Mouse (Mus musculus): ENCODE data around the gene Klhl7. TPM values are rescaled to one million over a fixed set of nuclear protein-coding genes. Genes with fewer than 3 reads are reported as not detected.

Klhl7 gene
- polyA plus RNA-seq, 1 experiment from 2014 or later, result 19.6 TPM

DNA sequence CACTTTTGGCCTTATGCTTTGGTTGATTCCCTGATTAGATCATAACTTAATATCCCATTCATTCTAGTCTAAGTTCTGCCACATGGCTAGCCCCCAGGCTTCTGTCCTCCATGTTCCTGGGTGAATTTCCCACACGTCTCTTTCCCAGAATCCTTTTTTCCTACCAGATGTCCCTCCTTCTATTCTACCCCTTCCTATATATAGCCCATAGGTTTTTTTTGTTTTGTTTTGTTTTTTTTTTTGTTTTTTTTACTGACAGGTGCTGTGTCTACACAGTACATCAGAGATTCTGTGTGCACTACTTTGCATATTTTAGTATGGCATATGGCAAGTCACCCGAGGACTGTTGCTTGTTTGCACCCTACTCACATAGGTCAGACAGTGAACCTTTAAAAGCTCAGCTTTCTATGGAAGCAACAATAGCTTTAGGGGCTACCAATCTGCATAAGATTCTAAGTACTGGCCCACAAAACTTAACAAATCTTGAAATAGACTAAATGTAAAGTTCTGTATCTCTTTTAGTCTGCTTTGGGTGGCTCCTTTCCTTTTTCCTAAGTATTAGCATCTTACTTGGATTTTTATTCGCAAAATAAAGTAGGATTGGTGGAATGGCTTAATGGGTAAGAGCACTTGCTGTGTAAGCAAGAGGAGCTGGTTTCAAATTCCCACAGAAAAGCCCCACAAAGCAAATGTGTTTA is 24.3 kb downstream of the Klhl7 start:
- no peaks in the 10 kb centered on the region for H3K4me1 ChIP-seq (replicated peaks)
- H3K27me3 ChIP-seq, result no peaks in the 10 kb centered on the region
- WGBS (ENCODE audit: insufficient replicate concordance), result 75% methylated on average over 3 of the region's 3 CpGs
- H3K9ac ChIP-seq, result no peak overlapping the region
- no peak overlapping the region for H3K4me3 ChIP-seq (replicated peaks)
- H3K4me2 ChIP-seq, result no peak overlapping the region
- no peaks in the 10 kb centered on the region for H3K9me3 ChIP-seq (replicated peaks)
- no peak for ATAC-seq (ENCODE audit: insufficient read depth)
- no peak overlapping the region for H3K27ac ChIP-seq (replicated peaks)
- H3K36me3 ChIP-seq (replicated peaks), result peaks cover 9% of the 10 kb centered on the region

DNA sequence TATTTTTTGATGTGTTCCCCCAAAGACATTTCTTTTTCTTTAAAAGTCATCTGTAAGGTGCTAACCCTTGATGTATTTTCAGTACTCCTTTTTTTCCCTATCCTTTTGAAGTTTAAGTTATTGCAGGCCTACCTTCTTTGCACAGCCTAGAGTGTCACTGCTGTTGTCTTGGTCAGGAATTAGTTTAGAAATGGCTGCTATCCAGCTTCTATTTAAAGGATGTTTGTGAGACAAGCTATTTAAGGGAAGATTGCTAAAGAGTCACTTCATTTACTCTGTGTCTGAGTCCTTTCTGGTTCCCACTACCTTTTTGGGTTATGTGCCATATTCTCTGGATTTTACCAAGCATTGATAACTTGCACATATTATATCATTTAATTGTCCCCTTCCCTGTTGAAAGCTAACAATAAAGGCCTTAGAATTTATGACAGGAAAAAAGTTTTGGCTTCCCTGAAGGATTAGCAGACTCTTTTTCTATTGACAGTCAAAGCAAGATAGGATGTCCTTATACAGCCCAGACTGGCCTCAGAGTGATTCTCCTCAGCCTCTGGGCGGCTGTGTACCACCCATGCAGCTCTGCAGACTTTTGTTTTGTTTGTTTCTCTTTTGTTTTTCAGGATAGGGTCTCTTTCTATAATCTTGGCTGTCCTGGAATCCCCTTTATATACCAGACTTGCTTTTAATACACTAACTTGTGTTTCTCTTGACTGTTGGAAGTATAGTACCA is 25.7 kb downstream of the Klhl7 start:
- H3K27me3 ChIP-seq, result no peaks in the 10 kb centered on the region
- no peaks in the 10 kb centered on the region for H3K9me3 ChIP-seq (replicated peaks)
- WGBS (ENCODE audit: insufficient replicate concordance), result 66% methylated on average over 1 of the region's 1 CpGs
- H3K4me3 ChIP-seq (replicated peaks), result no peak overlapping the region
- H3K4me1 ChIP-seq (replicated peaks), result no peaks in the 10 kb centered on the region
- peaks cover 15% of the 10 kb centered on the region for H3K36me3 ChIP-seq (replicated peaks)
- H3K9ac ChIP-seq, result no peak overlapping the region
- ATAC-seq (ENCODE audit: insufficient read depth), result no peak
- H3K27ac ChIP-seq (replicated peaks), result no peak overlapping the region
- H3K4me2 ChIP-seq, result no peak overlapping the region

DNA sequence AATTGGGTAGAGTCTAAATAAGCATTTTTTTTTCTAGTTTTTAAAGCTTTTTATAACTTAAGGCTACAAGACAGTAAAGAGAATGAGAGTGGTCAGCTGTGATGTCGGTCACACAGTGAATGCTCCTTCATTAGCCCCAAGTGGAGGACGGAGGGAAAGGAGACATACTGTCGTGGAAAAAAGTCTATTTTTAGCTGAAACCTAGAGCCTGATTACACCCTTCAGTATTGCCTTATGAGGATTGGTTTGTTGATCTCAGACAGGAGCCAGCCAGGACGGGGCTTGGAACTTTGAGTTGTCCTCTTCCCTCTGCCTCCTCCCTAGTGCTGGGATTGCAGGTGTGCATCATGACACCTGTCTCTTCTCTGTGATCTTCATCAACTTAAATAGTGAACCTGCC is 26.6 kb downstream of the Klhl7 start:
- H3K27ac ChIP-seq (replicated peaks), result no peak overlapping the region
- peaks cover 15% of the 10 kb centered on the region for H3K36me3 ChIP-seq (replicated peaks)
- 75% methylated on average over 4 of the region's 4 CpGs for WGBS (ENCODE audit: insufficient replicate concordance)

DNA sequence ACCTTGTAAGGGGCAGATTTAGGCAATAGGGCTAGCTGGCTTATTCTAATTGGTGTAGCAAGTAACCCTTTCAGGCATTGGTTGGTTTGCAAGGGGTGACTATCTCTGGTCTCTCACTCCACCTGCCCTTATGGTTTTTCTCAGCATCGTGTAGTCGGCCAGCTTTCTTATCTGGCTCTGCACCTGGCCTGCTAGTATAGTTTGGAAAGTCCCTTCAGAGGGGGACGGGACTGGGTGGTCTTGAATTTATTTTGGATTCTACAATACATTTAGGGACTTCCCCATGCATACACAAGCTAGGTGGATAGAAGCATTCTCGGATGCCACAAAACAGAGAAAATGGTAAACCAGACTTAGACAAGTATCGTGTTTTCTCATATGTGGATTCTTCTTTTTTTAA is 46.6 kb downstream of the Klhl7 start:
- no peak for ATAC-seq (ENCODE audit: insufficient read depth)
- 56% methylated on average over 5 of the region's 5 CpGs for WGBS (ENCODE audit: insufficient replicate concordance)
- H3K27ac ChIP-seq (replicated peaks), result no peak overlapping the region

More for the DNA sequence above, 26.6 kb downstream of the Klhl7 start:
- no peak overlapping the region for H3K4me2 ChIP-seq
- ATAC-seq (ENCODE audit: insufficient read depth), result no peak
- no peak overlapping the region for H3K9ac ChIP-seq
- no peaks in the 10 kb centered on the region for H3K27me3 ChIP-seq
- H3K9me3 ChIP-seq (replicated peaks), result no peaks in the 10 kb centered on the region
- H3K4me1 ChIP-seq (replicated peaks), result no peaks in the 10 kb centered on the region
- H3K4me3 ChIP-seq (replicated peaks), result no peak overlapping the region

DNA sequence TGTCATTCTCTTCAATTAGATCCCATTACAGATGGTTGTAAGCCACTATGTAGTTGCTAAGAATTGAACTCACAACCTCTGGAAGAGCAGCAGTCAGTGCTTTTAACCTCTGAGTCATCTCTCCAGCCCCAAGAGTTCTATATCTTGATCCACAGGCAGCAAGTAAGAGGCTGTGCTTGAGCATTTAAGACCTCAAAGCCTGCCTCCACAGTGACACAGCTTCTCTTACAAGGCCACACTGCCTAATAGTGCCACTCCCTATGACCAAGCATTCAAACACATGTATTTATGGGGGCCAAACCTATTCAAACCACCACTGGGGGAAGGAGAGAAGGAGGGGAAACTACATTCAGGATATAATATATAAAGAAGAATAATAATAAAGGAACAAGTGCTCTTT is 51.8 kb downstream of the Klhl7 start:
- Histone ChIP-seq H3K4me3 (replicated peaks) (no peak overlapping the region), H3K27me3 (no peaks in the 10 kb centered on the region), H3K9ac (no peak overlapping the region), H3K9me3 (replicated peaks) (no peaks in the 10 kb centered on the region), H3K36me3 (replicated peaks) (peaks cover 63% of the 10 kb centered on the region), H3K4me2 (no peak overlapping the region), H3K4me1 (replicated peaks) (peaks cover 6% of the 10 kb centered on the region; the same call in 1 of the 2 replicates), H3K27ac (replicated peaks) (0 out of 2 replicates have a peak overlapping the region, but pooled peaks have one; percentile 41)
- ATAC-seq (ENCODE audit: insufficient read depth), result peak; percentile 93

More for the DNA sequence above, 46.6 kb downstream of the Klhl7 start:
- Histone ChIP-seq H3K9me3 (replicated peaks) (no peaks in the 10 kb centered on the region), H3K4me1 (replicated peaks) (peaks cover 6% of the 10 kb centered on the region; the same call in 1 of the 2 replicates), H3K4me2 (no peak overlapping the region), H3K4me3 (replicated peaks) (no peak overlapping the region), H3K36me3 (replicated peaks) (peaks cover 81% of the 10 kb centered on the region), H3K9ac (no peak overlapping the region), H3K27me3 (no peaks in the 10 kb centered on the region)

DNA sequence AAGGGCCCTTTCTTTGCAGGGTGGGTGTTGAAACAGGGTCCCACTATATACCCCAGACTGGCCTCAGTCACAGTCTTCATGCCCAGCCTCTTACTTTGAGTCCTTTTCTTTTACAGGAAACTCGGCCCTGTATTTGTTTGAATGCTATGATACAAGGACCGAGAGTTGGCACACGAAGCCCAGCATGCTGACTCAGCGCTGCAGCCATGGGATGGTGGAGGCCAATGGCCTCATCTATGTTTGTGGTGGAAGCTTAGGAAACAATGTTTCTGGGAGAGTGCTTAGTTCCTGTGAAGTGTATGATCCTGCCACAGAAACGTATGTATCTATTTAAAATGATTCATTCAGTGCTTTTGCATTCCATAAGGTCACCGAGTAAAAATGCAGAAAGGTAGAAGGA is 56.4 kb downstream of the Klhl7 start:
- H3K9ac ChIP-seq, result no peak overlapping the region
- H3K4me1 ChIP-seq (replicated peaks), result peaks cover 2% of the 10 kb centered on the region; the same call in 1 of the 2 replicates
- H3K4me2 ChIP-seq, result no peak overlapping the region
- H3K27ac ChIP-seq (replicated peaks), result no peak overlapping the region
- H3K9me3 ChIP-seq (replicated peaks), result no peaks in the 10 kb centered on the region
- peaks cover 54% of the 10 kb centered on the region for H3K36me3 ChIP-seq (replicated peaks)
- H3K4me3 ChIP-seq (replicated peaks), result no peak overlapping the region
- H3K27me3 ChIP-seq, result no peaks in the 10 kb centered on the region
- no peak for ATAC-seq (ENCODE audit: insufficient read depth)
- 81% methylated on average over 6 of the region's 6 CpGs for WGBS (ENCODE audit: insufficient replicate concordance)

DNA sequence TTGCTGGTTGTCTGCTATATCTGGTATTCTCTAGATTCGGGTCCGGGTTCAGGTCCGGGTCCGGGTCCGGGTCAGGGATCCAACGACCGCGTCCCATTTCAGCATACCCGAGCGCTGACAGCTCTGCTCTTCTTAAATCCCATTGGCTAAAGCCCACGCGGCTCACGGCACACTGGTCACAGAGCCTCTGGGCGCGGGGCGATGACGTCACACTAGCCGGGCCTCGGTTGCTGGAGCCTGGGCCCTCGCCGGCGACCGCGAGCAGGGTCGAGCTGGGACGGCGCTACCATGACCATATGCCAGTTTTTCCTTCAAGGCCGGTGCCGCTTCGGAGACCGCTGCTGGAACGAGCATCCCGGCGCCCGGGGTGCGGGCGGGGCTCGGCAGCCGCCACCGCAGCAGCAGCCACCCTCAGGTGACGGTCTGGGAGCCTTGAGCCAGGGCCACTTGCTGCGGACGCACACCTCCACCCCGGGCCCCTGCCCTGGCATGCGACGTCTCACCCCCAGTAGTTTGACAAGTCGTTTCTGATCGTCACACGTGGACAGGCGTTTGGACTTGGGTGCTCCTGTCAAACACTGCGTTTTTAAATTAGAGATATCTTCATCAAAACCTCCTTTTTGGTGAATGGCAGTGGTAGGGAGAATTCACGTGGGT is 64.5 kb downstream of the Klhl7 start, which contains the start of gene Nupl2:
Nupl2 (plus strand) TSS at position 175 of the 657 bp plus-strand sequence.
- Histone ChIP-seq H3K9me3 (replicated peaks) (no peaks in the 10 kb centered on the region), H3K36me3 (replicated peaks) (peaks cover 10% of the 10 kb centered on the region), H3K27me3 (no peaks in the 10 kb centered on the region), H3K4me1 (replicated peaks) (peaks cover 16% of the 10 kb centered on the region), H3K27ac (replicated peaks) (peak within 1 kb of the TSS; percentile 63), H3K4me2 (peak within 1 kb of the TSS; percentile 87), H3K9ac (peak within 1 kb of the TSS; percentile 91), H3K4me3 (replicated peaks) (peak within 1 kb of the TSS; percentile 90)
- WGBS (ENCODE audit: insufficient replicate concordance), result under 1% methylated on average over 52 of the region's 52 CpGs
- peak; percentile 97 for ATAC-seq (ENCODE audit: insufficient read depth)

DNA sequence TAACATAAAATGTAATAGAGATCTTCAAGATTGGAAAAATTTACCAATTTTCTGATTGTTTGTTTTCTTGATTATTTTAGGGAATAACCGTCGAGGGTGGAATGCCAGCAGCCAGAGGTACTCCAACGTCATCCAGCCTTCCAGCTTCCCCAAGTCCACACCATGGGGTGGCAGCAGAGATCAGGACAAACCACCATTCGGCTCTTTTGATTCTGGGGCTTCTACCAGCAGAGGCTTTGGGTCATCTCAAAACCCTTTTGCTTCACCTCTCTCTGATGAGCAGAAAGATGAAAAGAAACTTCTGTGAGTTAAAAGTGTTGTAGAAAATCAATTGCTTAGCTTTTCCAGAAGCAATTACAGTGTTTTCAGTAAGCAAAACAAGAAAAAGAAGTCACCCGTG is 66.9 kb downstream of the Klhl7 start:
- no peaks in the 10 kb centered on the region for H3K9me3 ChIP-seq (replicated peaks)
- H3K9ac ChIP-seq, result no peak overlapping the region
- no peak for ATAC-seq (ENCODE audit: insufficient read depth)
- peaks cover 22% of the 10 kb centered on the region for H3K36me3 ChIP-seq (replicated peaks)
- no peak overlapping the region for H3K27ac ChIP-seq (replicated peaks)
- peaks cover 16% of the 10 kb centered on the region for H3K4me1 ChIP-seq (replicated peaks)
- H3K27me3 ChIP-seq, result no peaks in the 10 kb centered on the region
- 59% methylated on average over 5 of the region's 5 CpGs for WGBS (ENCODE audit: insufficient replicate concordance)
- H3K4me2 ChIP-seq, result no peak overlapping the region
- no peak overlapping the region for H3K4me3 ChIP-seq (replicated peaks)

DNA sequence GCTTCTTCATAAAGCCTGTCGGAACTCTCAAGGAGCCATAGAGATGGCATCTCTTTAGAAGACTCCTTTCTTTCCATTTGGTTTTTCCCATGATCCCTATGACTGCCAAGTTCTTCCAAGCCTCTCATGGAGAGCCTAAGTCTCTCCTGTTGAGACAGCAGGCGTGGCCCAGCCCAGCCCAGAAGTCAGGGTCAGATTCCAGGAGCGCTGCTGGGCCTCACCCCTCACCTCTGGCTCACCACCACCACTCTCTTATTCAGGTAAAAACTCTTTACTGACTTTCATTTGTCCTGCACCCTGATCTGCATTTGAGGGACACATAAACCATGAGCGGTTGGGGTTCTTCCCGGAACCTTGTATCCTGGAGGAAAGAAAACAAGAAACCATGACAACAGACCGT is 69.5 kb downstream of the Klhl7 start:
- Histone ChIP-seq H3K4me2 (no peak overlapping the region), H3K4me3 (replicated peaks) (no peak overlapping the region), H3K4me1 (replicated peaks) (peaks cover 11% of the 10 kb centered on the region), H3K27ac (replicated peaks) (no peak overlapping the region), H3K9me3 (replicated peaks) (no peaks in the 10 kb centered on the region), H3K27me3 (no peaks in the 10 kb centered on the region), H3K36me3 (replicated peaks) (peaks cover 28% of the 10 kb centered on the region), H3K9ac (no peak overlapping the region)
- WGBS (ENCODE audit: insufficient replicate concordance), result 82% methylated on average over 6 of the region's 6 CpGs
- ATAC-seq (ENCODE audit: insufficient read depth), result no peak

DNA sequence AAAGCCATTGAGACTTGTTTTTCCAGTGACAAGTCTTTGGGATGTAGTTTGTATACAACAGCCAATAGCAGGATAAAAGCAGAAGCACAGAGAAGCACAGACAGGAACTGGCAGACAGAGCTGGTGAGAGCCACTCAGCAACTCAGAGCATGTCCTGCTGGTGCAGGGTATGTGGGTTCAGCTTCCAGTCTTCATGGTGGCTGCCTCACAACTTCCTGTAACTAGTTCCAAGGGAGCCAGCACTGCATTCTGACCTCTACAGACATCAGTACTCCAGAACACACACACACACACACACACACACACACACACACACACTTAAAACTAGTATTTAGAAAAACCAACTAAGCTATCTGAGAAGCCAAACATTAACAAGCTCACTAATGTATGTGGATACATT is 71.7 kb downstream of the Klhl7 start:
- H3K4me3 ChIP-seq (replicated peaks), result no peak overlapping the region
- peaks cover 28% of the 10 kb centered on the region for H3K36me3 ChIP-seq (replicated peaks)
- no peak for ATAC-seq (ENCODE audit: insufficient read depth)

DNA sequence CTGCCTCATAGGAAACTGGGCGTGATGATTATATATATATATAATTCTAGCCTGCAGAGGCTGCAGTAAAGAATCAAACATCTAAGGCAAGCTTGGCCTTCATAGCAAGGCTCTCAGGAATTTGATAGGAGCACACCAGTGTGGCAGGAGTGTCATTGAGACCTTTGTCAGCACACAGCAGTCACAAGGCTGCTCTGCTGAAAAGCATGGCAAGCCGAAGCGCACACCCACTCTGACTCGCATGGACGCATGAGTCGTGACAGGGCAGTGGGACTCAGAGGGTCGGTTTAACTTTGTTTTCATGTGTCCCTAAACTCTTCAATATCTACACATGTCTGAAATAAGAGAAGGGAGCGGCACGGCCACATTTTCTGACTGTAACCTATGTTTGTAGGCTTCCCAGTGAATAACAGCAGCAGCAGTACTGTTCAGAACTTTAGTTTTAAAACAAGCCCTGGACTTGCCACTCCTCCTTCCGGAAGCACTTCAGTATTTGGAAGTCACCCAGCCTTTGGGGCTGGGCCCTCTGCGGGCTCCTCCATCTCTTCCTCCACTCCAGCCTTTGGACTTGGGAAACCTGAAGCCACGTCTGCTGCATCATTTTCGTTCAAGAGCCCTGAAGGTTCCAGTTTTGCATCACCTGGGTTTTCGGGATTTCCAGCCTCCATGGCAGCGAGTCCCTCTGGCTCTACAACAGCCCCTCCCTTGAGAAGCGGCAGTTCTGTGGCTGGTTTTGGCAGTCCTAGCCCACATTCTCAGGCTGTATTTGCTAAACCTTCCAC is 81.3 kb downstream of the Klhl7 start:
- no peak for ATAC-seq (ENCODE audit: insufficient read depth)
- Histone ChIP-seq H3K4me1 (replicated peaks) (no peaks in the 10 kb centered on the region), H3K4me3 (replicated peaks) (no peak overlapping the region), H3K9me3 (replicated peaks) (no peaks in the 10 kb centered on the region), H3K36me3 (replicated peaks) (peaks cover 35% of the 10 kb centered on the region), H3K27ac (replicated peaks) (no peak overlapping the region), H3K27me3 (no peaks in the 10 kb centered on the region), H3K4me2 (no peak overlapping the region), H3K9ac (no peak overlapping the region)
- WGBS (ENCODE audit: insufficient replicate concordance), result 80% methylated on average over 16 of the region's 16 CpGs

More for the DNA sequence above, 71.7 kb downstream of the Klhl7 start:
- H3K9ac ChIP-seq, result no peak overlapping the region
- H3K27ac ChIP-seq (replicated peaks), result no peak overlapping the region
- H3K4me1 ChIP-seq (replicated peaks), result no peaks in the 10 kb centered on the region
- no peaks in the 10 kb centered on the region for H3K9me3 ChIP-seq (replicated peaks)
- no peak overlapping the region for H3K4me2 ChIP-seq
- H3K27me3 ChIP-seq, result no peaks in the 10 kb centered on the region

All from liver, embryonic 15.5 days (tissue).